Mouse (Mus musculus) embryonic facial prominence, embryonic 13.5 days (tissue): ENCODE measurements around the gene Decr2. TPM values are rescaled to one million over a fixed set of nuclear protein-coding genes. Genes with fewer than 3 reads are reported as not detected.
"Not testable (repeated sequence)": the region's sequence is repeated elsewhere in the genome, so short reads cannot be mapped to it uniquely, and the experiment has no call there.

Source experiments
- ATAC-seq: fragments of 200-750 bp; cut with Nextera tagmentation; 2 replicates; pipeline ENCODE4 v1.8.0; 2017; ENCODE audit warnings: low read depth; ENCODE audit not compliant: insufficient number of reproducible peaks, insufficient read depth, low FRiP score, low TSS enrichment
- H3K27ac ChIP-seq: fragments of 300-500 bp; sonication (generic); 2 replicates; pipeline ENCODE4 v1.5.1; 2015; ENCODE audit warnings: moderate library complexity, mild to moderate bottlenecking, inconsistent platforms
- H3K27me3 ChIP-seq: fragments of 300-500 bp; sonication (generic); 2 replicates; pipeline ENCODE4 v1.6.1; 2015; ENCODE audit warnings: mild to moderate bottlenecking, inconsistent platforms
- H3K36me3 ChIP-seq: fragments of 300-500 bp; sonication (generic); 2 replicates; pipeline ENCODE4 v1.6.1; 2015; ENCODE audit warnings: mild to moderate bottlenecking, inconsistent platforms
- H3K4me1 ChIP-seq: fragments of 300-500 bp; sonication (generic); 2 replicates; pipeline ENCODE4 v1.6.1; 2015; ENCODE audit warnings: inconsistent platforms
- H3K4me2 ChIP-seq: fragments of 300-500 bp; sonication (generic); 2 replicates; pipeline ENCODE4 v1.6.1; 2015; ENCODE audit warnings: moderate library complexity, mild to moderate bottlenecking, inconsistent platforms
- H3K4me3 ChIP-seq: fragments of 300-500 bp; sonication (generic); 2 replicates; pipeline ENCODE4 v1.5.1; 2015; ENCODE audit warnings: mild to moderate bottlenecking, inconsistent platforms
- H3K9ac ChIP-seq: fragments of 300-500 bp; sonication (generic); 2 replicates; pipeline ENCODE4 v1.6.1; 2015; ENCODE audit warnings: mild to moderate bottlenecking, inconsistent platforms
- H3K9me3 ChIP-seq: fragments of 300-500 bp; sonication (generic); 2 replicates; pipeline ENCODE4 v1.6.1; 2016; ENCODE audit warnings: inconsistent platforms
- WGBS: fragments of 180-500 bp; shearing (Covaris S2); methylation state at CpG from one replicate; pipeline ENCODE4 v1.1.7; 2015; ENCODE audit warnings: mixed read lengths; 5-methylcytosine and 5-hydroxymethylcytosine counted together
- polyA plus RNA-seq: library from polyadenylated mRNA; unstranded; fragments of >200 nt; fragmentation: Nextera tagmentation; extraction: Ambion mirVana; gene quantifications from 2 replicates; pipeline ENCODE4 v1.2.1, GENCODE M21; 2015

Decr2 gene
- polyA plus RNA-seq, 1 experiment from 2014 or later, result 44.9 TPM

DNA sequence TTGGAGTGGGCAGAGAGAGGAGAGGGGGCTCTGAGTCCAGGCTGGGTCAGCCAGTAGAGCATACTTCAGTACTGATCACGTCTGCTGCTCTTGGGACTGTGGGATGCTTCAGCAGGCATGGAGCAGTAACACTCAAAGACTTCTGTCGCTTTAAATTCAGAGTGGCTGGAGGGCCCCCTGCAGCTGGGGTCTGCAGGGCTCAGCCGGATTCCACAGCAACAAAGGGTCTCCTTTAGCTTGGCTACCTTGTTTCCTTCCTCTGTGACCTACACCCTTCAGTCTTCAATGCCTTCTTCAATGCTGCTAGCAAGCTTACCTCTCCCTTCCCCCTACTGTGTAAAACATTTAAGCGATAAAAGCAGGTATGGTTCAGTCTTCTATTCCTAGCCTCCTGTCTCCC, 20.9 kb upstream of the Decr2 start:
- Histone ChIP-seq H3K4me1 (peaks cover 13% of the 10 kb centered on the region), H3K27ac (no peak overlapping the region), H3K36me3 (no peaks in the 10 kb centered on the region), H3K27me3 (peaks cover 67% of the 10 kb centered on the region), H3K9me3 (no peaks in the 10 kb centered on the region), H3K4me3 (no peak overlapping the region), H3K4me2 (no peak overlapping the region), H3K9ac (no peak overlapping the region)
- ATAC-seq, result no peak
- 5% methylated on average over 4 of the region's 4 CpGs for WGBS

GRCm38 (mm10) chr17:26110156-26110555, 20.0 kb upstream of the Decr2 start:
- Histone ChIP-seq H3K27me3 (peaks cover 58% of the 10 kb centered on the region), H3K4me3 (no peak overlapping the region)

DNA sequence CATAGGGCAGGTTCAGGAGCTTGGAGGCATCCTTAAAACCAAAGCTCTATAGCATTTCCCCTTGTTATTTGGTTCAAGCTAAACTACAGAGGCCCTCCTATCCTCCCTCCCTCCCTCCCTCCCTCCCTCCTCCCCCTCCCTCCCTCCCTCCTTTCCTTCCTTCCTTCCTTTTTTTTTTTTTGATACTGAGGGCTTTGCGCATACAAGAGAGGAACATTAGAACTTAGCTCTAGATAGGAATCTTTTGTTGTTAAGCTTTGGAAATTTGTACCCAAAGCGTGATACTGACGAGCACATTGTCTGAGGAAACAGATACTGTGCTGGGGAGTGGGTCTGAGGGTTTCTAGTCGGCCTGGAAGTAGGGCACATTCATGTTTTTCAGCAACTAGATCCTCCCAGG, 15.5 kb upstream of the Decr2 start:
- peaks cover 13% of the 10 kb centered on the region for H3K27me3 ChIP-seq
- H3K9me3 ChIP-seq, result no peaks in the 10 kb centered on the region
- H3K36me3 ChIP-seq, result no peaks in the 10 kb centered on the region
- ATAC-seq, result no peak
- H3K9ac ChIP-seq, result no peak overlapping the region
- H3K4me2 ChIP-seq, result no peak overlapping the region
- no peak overlapping the region for H3K4me3 ChIP-seq
- WGBS, result 54% methylated on average over 4 of the region's 4 CpGs
- no peaks in the 10 kb centered on the region for H3K4me1 ChIP-seq
- H3K27ac ChIP-seq, result no peak overlapping the region

More at GRCm38 (mm10) chr17:26110156-26110555, 20.0 kb upstream of the Decr2 start:
- Histone ChIP-seq H3K27ac (no peak overlapping the region), H3K9me3 (no peaks in the 10 kb centered on the region), H3K36me3 (no peaks in the 10 kb centered on the region), H3K4me2 (no peak overlapping the region), H3K4me1 (peaks cover 13% of the 10 kb centered on the region), H3K9ac (no peak overlapping the region)
- WGBS, result 17% methylated on average over 4 of the region's 4 CpGs
- no peak for ATAC-seq

GRCm38 (mm10) chr17:26101478-26101877, 11.3 kb upstream of the Decr2 start:
- H3K4me3 ChIP-seq, result no peak overlapping the region
- H3K4me2 ChIP-seq, result no peak overlapping the region
- H3K4me1 ChIP-seq, result no peaks in the 10 kb centered on the region
- H3K36me3 ChIP-seq, result no peaks in the 10 kb centered on the region
- no peak overlapping the region for H3K27ac ChIP-seq
- no peaks in the 10 kb centered on the region for H3K27me3 ChIP-seq
- 45% methylated on average over 4 of the region's 4 CpGs for WGBS
- H3K9ac ChIP-seq, result no peak overlapping the region
- no peaks in the 10 kb centered on the region for H3K9me3 ChIP-seq
- ATAC-seq, result no peak

GRCm38 (mm10) chr17:26100166-26100565, 10.0 kb upstream of the Decr2 start:
- WGBS, result 28% methylated on average over 2 of the region's 2 CpGs
- H3K9ac ChIP-seq, result no peak overlapping the region
- no peak overlapping the region for H3K4me2 ChIP-seq
- no peak for ATAC-seq
- H3K27ac ChIP-seq, result no peak overlapping the region
- H3K27me3 ChIP-seq, result no peaks in the 10 kb centered on the region
- no peaks in the 10 kb centered on the region for H3K4me1 ChIP-seq
- H3K36me3 ChIP-seq, result no peaks in the 10 kb centered on the region
- H3K4me3 ChIP-seq, result no peak overlapping the region
- no peaks in the 10 kb centered on the region for H3K9me3 ChIP-seq

DNA sequence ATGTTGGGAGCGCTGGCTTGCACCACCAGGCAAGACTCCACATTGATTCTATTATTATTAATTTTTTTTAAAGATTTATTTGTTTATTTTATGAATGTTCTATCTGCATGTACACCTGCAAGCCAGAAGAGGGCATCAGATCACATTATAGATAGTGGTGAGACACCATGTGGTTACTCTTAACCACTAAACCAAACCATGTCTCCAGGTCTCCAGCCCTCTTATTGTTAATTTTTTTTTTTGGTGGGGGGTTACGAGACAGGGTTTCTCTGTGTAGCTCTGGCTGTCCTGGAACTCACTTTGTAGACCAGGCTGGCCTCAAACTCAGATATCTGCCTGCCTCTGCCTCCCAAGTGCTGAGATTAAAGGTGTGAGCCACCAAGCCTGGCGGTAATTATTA, 9.2 kb upstream of the Decr2 start:
- not testable (repeated sequence) for H3K36me3 ChIP-seq, H3K27me3 ChIP-seq, H3K4me1 ChIP-seq, H3K27ac ChIP-seq, H3K9me3 ChIP-seq, ATAC-seq, H3K4me2 ChIP-seq, H3K4me3 ChIP-seq, H3K9ac ChIP-seq
- 56% methylated on average over 3 of the region's 3 CpGs for WGBS

- H3K27me3 ChIP-seq, result no peaks in the 10 kb centered on the region
- no peak overlapping the region for H3K4me3 ChIP-seq
Observed at GRCm38 (mm10) chr17:26098461-26098860, 8.3 kb upstream of the Decr2 start.

GRCm38 (mm10) chr17:26095121-26095740, 5.1 kb upstream of the Decr2 start, which contains the start of gene Nme4:
Nme4 (minus strand) TSS chr17:26095602.
- H3K36me3 ChIP-seq, result peaks cover 14% of the 10 kb centered on the region
- peak within 1 kb of the TSS; percentile 74 for H3K4me3 ChIP-seq
- H3K4me1 ChIP-seq, result peaks cover 9% of the 10 kb centered on the region
- H3K9me3 ChIP-seq, result no peaks in the 10 kb centered on the region
- ATAC-seq, result peak; percentile 60
- peak within 1 kb of the TSS; percentile 76 for H3K27ac ChIP-seq
- no peaks in the 10 kb centered on the region for H3K27me3 ChIP-seq
- peak within 1 kb of the TSS; percentile 88 for H3K9ac ChIP-seq
- 2% methylated on average over 47 of the region's 47 CpGs for WGBS
- H3K4me2 ChIP-seq, result peak within 1 kb of the TSS; percentile 72

More at GRCm38 (mm10) chr17:26098461-26098860, 8.3 kb upstream of the Decr2 start:
- Histone ChIP-seq H3K4me2 (no peak overlapping the region), H3K9ac (no peak overlapping the region), H3K36me3 (no peaks in the 10 kb centered on the region), H3K4me1 (peaks cover 9% of the 10 kb centered on the region), H3K27ac (no peak overlapping the region), H3K9me3 (no peaks in the 10 kb centered on the region)
- ATAC-seq, result no peak
- WGBS, result 90% methylated on average over 7 of the region's 7 CpGs

DNA sequence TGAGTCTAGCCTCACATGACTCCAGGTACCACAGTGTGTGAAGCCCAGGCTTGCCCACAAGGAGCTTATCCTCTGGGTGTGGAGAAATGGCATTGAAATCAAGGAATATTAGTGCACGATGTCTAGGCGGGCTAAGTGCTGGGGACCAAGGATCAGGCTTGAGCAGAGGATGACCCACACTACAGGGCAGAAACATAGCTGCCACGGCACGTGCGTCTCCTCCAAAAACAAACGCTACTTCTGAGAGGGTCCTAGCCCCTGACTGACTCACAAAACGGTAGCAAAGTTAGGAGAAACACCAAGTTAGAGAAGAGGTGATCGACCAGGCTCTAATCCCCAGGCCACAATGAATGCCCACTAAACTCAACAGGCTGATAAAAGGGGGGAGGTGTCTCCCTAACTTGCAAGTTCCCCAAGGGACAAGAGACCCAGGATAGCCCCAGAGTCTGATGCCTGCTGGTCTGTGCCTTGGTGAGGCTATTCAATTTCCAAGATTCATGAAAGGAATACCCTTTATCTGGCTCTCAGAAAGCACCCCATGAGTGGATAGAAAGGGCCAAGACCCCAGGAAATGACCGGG, 4.5 kb upstream of the Decr2 start:
- H3K4me1 ChIP-seq, result peaks cover 12% of the 10 kb centered on the region
- peaks cover 14% of the 10 kb centered on the region for H3K36me3 ChIP-seq
- H3K9ac ChIP-seq, result peak overlapping the region; percentile 88
- H3K27me3 ChIP-seq, result no peaks in the 10 kb centered on the region
- peak overlapping the region; percentile 74 for H3K4me3 ChIP-seq
- H3K4me2 ChIP-seq, result peak overlapping the region; percentile 72
- ATAC-seq, result no peak
- WGBS, result 21% methylated on average over 9 of the region's 9 CpGs
- no peaks in the 10 kb centered on the region for H3K9me3 ChIP-seq
- peak overlapping the region; percentile 76 for H3K27ac ChIP-seq

GRCm38 (mm10) chr17:26087059-26087564, 3.0 kb downstream of the Decr2 start:
- 92% methylated on average over 9 of the region's 9 CpGs for WGBS

DNA sequence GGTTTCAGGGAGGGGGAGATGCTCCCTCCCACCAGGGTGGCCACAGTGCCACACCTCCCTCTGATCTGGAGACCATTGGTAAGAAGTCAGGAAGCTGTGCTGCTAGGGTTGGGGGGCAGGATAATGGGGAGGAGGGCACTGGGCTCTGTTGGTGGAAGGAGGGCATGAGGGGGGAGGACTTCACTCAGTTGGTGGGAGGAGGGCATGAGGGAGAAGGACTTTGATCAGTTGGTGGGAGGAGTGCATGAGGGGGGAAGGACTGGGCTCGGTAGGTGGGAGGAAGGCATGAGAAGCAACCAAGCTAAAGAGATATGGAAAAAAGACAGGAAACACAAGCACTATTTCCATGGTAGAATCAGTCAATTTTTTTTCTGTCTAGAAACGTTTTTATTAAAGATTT, 9.3 kb downstream of the Decr2 start:
- H3K4me2 ChIP-seq, result no peak overlapping the region
- H3K9ac ChIP-seq, result no peak overlapping the region
- no peaks in the 10 kb centered on the region for H3K9me3 ChIP-seq
- H3K4me3 ChIP-seq, result no peak overlapping the region
- 52% methylated on average over 2 of the region's 2 CpGs for WGBS
- H3K4me1 ChIP-seq, result no peaks in the 10 kb centered on the region
- H3K27ac ChIP-seq, result no peak overlapping the region
- ATAC-seq, result no peak
- H3K27me3 ChIP-seq, result no peaks in the 10 kb centered on the region
- H3K36me3 ChIP-seq, result peaks cover 20% of the 10 kb centered on the region

More at GRCm38 (mm10) chr17:26087059-26087564, 3.0 kb downstream of the Decr2 start:
- Histone ChIP-seq H3K9me3 (no peaks in the 10 kb centered on the region), H3K27ac (no peak overlapping the region), H3K4me1 (peaks cover 9% of the 10 kb centered on the region; the same call in 1 of the 2 replicates), H3K4me3 (no peak overlapping the region), H3K9ac (no peak overlapping the region), H3K27me3 (no peaks in the 10 kb centered on the region), H3K36me3 (peaks cover 35% of the 10 kb centered on the region), H3K4me2 (no peak overlapping the region)
- no peak for ATAC-seq

GRCm38 (mm10) chr17:26078851-26079250, 11.3 kb downstream of the Decr2 start:
- 87% methylated on average over 2 of the region's 2 CpGs for WGBS
- H3K9me3 ChIP-seq, result no peaks in the 10 kb centered on the region
- no peak overlapping the region for H3K4me3 ChIP-seq
- H3K27ac ChIP-seq, result no peak overlapping the region
- no peak overlapping the region for H3K4me2 ChIP-seq
- no peak for ATAC-seq
- H3K9ac ChIP-seq, result no peak overlapping the region
- no peaks in the 10 kb centered on the region for H3K4me1 ChIP-seq
- no peaks in the 10 kb centered on the region for H3K27me3 ChIP-seq
- H3K36me3 ChIP-seq, result peaks cover 14% of the 10 kb centered on the region
